Mouse (Mus musculus) E14TG2a.4 (cell line): ENCODE results near the gene Kri1.

Source experiments
- CTCF ChIP-seq: conservative IDR thresholded peaks from 2 replicates; pipeline ENCODE4 v1.5.1; 2014; ENCODE audit warnings: low read length
- NANOG ChIP-seq: IDR thresholded peaks from 2 replicates; pipeline ENCODE4 v1.6.1; 2014; ENCODE audit warnings: borderline replicate concordance, low read length, mixed read lengths
- POU5F1 ChIP-seq: IDR thresholded peaks from 2 replicates; pipeline ENCODE4 v1.6.1; 2014; ENCODE audit warnings: low read length, borderline replicate concordance

DNA sequence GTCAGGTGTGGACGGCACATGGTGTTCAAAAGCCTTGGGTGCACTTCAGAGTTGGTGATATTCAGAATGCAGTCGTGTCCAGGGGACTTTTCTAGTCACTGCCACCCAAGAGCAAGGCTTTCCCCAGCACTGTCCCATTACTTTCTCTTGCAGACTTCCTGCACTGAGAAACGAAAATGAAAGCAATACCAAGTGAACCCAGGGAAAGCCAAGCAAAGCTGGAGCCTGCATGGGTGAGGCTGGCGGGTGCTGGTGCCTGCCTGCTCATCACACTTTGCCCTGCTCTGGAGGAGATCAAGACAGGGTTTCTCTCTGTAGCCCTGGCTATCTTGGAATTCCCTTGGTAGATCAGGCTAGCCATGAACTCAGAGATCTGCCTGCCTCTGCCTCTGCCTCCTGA is 52.4 kb downstream of the Kri1 start:
- no peak for TF ChIP-seq CTCF
- no peak for TF ChIP-seq POU5F1
- TF ChIP-seq NANOG = no peak
